Mouse (Mus musculus) ovary, adult 10 weeks (tissue): ENCODE data around the gene Spef2. TPM values are rescaled to one million over a fixed set of nuclear protein-coding genes. Genes with fewer than 3 reads are reported as not detected.

Source experiments
- polyA plus RNA-seq: library from polyadenylated mRNA; stranded (reverse); fragments of 350-450 nt; fragmentation: Illumina TruSeq; extraction: RNeasy Lipid Tissue Mini Kit (QIAGEN cat#74804); gene quantifications from one replicate; pipeline ENCODE4 v1.2.3, GENCODE M21; 2014

Gene Spef2
- 6.1 TPM for polyA plus RNA-seq

GRCm38 (mm10) chr15:9748359-9749102, at the start of gene Spef2:
Gene Spef2, minus strand, starts transcription at chr15:9748868.

GRCm38 (mm10) chr15:9530076-9530475, 218.6 kb downstream of the Spef2 start, which contains the start of gene Il7r:
Gene Il7r, minus strand, starts transcription at chr15:9530176.

Other genes starting within 250 kb of the Spef2 start
- 14.2 TPM for gene Il7r, start 218.7 kb downstream of the Spef2 start, polyA plus RNA-seq